Mouse (Mus musculus): ENCODE data around the gene Abce1. TPM values are rescaled to one million over a fixed set of nuclear protein-coding genes. Genes with fewer than 3 reads are reported as not detected.

Gene Abce1
- total RNA-seq, 2 experiments from 2014 or later, result 82.0 to 83.0 TPM

DNA sequence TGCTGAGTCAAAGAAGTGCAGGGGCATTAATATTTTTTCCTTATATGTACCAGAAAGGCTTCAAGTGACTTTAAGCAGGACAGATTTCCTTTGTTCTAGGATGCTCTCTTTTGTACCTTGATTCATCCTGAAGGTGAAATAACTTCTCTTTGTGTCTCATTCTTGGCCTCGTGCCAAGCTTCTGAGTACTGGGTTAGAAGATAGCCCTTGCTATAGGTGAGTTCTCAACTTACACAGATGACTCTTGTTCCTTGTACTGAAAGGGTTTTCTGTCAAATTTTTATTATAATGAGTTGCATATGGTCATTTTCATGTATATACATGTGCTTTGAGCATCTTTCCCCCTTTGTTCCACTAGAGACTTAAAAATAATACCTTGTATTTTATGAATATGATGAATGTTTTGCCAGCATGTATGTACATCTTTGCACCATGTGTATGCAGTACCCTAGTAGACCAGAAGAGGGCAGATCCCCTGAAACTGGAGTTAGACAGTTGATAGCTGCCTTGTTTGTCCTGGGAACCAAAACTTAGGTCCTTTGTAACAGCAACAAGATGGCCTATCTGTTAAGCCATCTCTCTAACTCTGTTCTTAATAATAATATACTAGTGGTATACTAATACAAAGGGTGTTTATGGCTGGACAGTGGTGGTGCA is 61.3 kb downstream of the Abce1 start:
- DNase-seq (ENCODE audit: extremely low spot score in 1 of 2, low spot score in 2 of 2), result no peak

DNA sequence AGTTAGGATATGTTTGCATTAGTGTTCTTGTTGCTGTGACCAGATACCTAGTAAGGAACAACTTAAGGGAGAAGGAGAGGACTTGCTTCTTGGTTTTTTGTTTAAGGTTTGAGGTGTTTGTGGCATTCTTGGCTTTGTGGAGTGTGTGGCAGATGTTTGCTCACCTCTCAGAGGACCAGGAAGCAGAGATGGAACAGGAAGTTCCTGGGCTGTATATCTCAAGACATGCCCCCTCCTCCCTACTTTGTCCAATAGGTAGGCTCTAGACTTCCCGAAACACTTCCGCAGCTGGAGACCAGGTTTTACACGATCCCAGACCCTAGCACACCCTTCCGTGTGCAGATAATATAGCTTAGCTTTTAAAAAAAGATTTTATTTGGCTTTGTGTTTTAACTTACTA is 62.0 kb downstream of the Abce1 start:
- no peak for DNase-seq (ENCODE audit: extremely low spot score in 1 of 2, low spot score in 2 of 2)
- intact Hi-C loops (cut with DNase I), result no loop called here

More for the DNA sequence above, 61.3 kb downstream of the Abce1 start:
- intact Hi-C loops (cut with DNase I), result no loop called here

DNA sequence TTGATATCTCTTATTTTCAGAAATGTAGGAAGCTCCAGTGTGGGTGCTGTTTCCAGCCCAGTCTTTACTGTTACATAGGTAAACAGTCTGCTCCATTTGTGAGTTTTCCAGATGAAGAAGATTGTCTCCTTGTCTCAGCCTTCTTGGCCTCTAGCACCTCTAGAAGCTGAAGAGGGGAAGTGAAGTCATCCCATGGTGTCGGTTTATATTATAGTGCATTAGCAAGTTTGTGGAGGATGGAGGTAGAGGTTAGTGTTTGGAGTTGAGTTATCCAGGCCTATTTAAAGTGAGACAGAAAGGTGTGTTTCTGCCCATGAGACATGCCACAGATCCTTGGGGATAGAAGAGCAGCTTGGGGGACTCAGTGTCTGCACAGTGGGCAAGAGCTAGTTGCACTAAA is 70.4 kb downstream of the Abce1 start:
- intact Hi-C loops (cut with DNase I), result no loop called here
- DNase-seq (ENCODE audit: extremely low spot score in 1 of 2, low spot score in 2 of 2), result no peak

DNA sequence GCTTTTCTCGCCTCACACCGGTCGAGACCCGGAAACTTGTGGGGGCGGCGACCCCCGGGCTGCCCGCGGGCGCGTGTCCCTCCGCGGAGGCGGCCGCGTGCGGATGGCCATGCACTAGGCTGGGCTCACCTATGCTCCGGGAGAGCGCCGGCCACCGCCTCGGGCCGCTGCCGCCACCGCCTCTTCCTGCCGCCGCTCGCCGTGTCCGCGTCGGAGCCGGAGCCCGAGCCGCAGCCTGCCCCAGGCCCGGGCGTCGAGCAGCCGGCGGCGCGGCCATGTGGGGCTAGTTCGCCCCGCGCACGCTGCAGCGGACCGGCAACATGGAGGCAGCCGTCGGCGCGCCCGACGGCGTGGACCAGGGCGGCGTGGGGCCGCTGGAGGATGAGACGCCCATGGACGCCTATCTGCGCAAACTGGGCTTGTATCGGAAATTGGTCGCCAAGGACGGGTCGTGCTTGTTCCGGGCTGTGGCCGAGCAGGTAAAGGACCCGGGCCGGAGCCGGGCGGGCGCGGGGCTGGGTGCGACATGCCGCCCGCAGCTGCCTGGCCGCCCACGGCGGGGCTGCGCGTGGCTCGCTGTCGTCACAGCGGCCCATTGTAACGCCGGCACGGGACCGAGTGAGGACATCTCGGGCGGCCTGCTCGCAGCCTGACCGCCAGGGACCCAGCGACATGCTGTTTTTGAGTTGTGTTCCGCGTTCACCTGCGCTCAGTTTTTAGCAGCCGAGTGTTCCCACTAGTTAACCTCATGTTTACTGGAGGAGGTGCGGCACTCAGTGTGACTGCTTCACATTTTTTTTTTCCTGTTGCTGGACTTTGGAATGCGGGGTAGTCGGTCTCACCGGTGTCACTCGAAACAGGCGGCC is 71.7 kb downstream of the Abce1 start, which contains the start of gene Otud4:
Gene Otud4, plus strand, starts transcription at position 33 of the 866 bp plus-strand sequence.
- intact Hi-C loops (cut with DNase I), result no loop called here
- peak; percentile 38 to 78 for DNase-seq (ENCODE audit: extremely low spot score in 1 of 2, low spot score in 2 of 2)

DNA sequence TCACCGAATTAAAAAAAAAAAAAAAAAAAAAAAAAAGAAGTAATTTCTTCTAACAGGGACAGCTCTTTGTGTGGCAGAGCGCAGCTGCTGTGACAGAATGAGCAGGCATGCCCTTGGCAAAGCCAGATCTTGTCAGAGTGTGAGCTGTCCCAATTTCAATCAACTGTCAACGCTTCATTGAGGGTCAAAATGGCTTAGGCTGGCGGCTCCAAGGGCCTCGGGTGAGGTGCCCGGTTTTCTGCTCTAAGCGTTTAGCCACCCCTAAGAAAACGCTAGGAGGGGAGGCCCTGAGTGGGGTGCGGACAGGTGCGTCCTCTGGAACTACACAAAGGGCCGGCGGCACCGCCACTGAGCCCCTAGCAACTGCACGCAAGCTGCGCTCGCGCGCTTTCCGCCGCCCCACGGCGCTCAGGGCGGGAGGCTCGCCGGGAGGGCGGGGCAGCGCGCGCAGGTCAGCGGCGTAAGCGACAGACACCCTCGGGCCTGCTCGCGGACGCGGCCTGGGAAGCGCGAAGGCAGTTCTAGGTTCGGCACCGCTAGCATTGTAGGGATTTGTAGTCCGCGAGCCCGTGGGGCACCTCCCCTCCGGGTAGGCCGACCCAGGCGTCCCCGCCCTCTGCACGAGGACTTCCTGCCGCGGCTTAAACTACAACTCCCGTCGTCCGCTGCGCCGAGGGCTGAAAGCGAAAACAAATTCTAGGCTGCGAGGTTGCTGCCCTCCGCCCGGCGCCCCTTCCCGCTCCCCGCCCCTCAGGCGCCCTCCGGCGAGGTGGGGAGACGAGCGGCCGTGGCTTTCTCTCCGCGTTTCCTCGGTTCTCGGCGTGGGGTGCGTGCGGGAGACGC is 72.6 kb downstream of the Abce1 start:
- intact Hi-C loops (cut with DNase I), result no loop called here
- DNase-seq (ENCODE audit: extremely low spot score in 1 of 2, low spot score in 2 of 2), result peak; percentile 97 to 99

DNA sequence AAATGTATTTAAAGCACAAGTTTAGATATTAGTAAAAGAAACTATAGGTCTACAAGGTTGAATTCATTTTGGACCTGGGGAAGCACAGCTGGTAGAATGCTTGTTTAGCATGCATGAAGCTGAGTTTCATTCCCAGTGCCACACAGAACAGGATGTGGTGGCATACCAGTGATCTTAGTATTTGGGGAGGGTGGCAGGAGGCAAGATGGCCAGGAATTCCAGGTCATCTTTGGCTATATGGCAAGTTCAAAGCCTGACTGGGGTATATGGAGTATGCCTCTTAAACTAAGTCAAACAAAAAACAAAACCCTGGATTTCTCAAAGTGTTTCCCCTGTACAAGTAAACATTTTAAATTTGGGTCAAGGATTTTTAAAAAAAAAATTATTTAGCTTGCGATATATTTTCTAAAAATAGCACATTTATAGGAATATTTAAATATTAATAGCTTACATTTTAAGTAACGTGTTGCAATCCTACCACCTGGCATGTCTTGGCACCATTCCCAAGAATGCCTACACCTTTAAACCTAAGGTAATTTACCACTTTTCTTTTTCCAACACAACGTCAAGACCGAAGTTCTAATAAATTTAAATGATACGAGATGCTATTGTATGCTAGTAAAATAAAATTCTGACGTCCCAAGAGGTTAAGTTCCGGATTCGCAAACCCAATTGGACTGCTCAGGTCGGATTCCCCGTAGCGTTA is 73.4 kb downstream of the Abce1 start:
- DNase-seq (ENCODE audit: extremely low spot score in 1 of 2, low spot score in 2 of 2), result peak in 1 of 2 experiments; percentile 36
- intact Hi-C loops (cut with DNase I), result no loop called here

DNA sequence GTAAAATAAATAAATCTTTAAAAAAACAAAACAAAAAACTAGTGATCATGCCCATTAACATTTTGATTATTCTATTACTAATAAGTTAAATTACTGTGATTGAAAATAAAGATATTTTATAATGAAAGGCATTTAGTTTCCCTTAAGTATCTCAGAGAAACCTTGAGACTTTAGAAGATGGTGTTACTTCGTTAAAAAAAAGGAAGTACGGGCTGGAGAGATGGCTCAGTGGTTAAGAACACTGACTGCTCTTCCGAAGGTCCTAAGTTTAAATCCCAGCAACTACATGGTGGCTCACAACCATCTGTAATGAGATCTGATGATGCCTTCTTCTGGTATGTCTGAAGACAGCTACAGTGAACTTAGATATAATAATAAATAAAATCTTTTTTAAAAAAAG is 74.3 kb downstream of the Abce1 start:
- intact Hi-C loops (cut with DNase I), result no loop called here
- no peak for DNase-seq (ENCODE audit: extremely low spot score in 1 of 2, low spot score in 2 of 2)

DNA sequence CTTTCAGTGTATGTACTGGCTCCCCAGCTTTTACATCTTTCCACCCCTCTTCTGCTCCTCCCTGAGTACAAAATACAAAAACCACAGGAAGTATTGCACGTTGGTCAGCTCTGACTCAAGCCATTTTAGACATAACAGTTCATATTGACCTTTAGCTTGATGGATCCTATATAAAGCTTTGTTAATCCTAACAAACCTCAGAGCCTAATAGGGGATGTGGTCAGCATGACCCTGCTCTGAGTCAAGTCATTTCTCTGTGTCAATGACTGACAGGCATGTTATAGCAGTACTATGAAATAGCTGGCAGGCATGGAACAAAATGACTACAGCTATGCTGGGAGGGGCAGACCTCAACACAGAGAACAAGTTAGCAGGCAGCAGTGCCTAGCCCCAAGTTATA is 75.4 kb downstream of the Abce1 start:
- intact Hi-C loops (cut with DNase I), result no loop called here
- no peak for DNase-seq (ENCODE audit: extremely low spot score in 1 of 2, low spot score in 2 of 2)

DNA sequence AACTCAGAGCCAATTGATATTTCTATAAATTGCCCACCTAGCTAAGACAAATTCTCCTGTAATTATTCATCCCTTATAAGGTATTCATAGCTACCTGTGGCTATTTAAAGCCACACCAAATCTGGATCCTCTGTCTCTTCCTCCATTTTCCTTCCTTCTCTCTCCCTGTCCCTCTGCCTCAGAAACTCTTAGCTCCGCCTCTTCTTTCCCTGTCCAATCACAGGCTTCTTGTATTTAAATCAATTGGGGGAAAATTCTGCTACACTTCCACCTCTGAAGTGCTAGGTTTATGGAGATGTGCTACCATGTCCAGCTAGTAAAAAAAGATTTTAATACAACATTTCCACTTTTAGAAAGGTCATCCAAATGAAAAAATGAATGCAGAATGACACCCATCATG is 76.0 kb downstream of the Abce1 start:
- intact Hi-C loops (cut with DNase I), result no loop called here
- no peak for DNase-seq (ENCODE audit: extremely low spot score in 1 of 2, low spot score in 2 of 2)

Other genes with a start within 250 kb of the Abce1 start
- gene Otud4, start 72.1 kb downstream of the Abce1 start, total RNA-seq (2021), result 10 to 100 TPM; 44.9 to 45.8 TPM
- gene Anapc10, start 80 bp upstream of the Abce1 start, total RNA-seq (2021), result 10 to 100 TPM; 10.1 to 11.8 TPM